Mouse (Mus musculus) forebrain, embryonic 16.5 days (tissue): ENCODE data around the gene Ngfr. TPM values are rescaled to one million over a fixed set of nuclear protein-coding genes. Genes with fewer than 3 reads are reported as not detected.

Experiments used
- ATAC-seq: fragments of 200-750 bp; cut with Nextera tagmentation; 2 replicates; pipeline ENCODE4 v1.8.0; 2017; ENCODE audit warnings: mild to moderate bottlenecking, moderate library complexity
- H3K27ac ChIP-seq: fragments of 300-500 bp; sonication (generic); 2 replicates; pipeline ENCODE4 v1.5.1; 2014; ENCODE audit warnings: low read length, control low read depth
- H3K27me3 ChIP-seq: fragments of 300-500 bp; sonication (generic); replicated peaks from 2 replicates; pipeline ENCODE4 v1.6.1; 2014; ENCODE audit warnings: low read length; ENCODE audit not compliant: control insufficient read depth, insufficient read depth
- H3K36me3 ChIP-seq: fragments of 300-500 bp; sonication (generic); 2 replicates; pipeline ENCODE4 v1.6.1; 2014; ENCODE audit not compliant: control insufficient read depth, insufficient read depth
- H3K4me1 ChIP-seq: fragments of 300-500 bp; sonication (generic); replicated peaks from 2 replicates; pipeline ENCODE4 v1.6.1; 2014; ENCODE audit warnings: low read length; ENCODE audit not compliant: control insufficient read depth, insufficient read depth
- H3K4me2 ChIP-seq: fragments of 300-500 bp; sonication (generic); 2 replicates; pipeline ENCODE4 v1.6.1; 2014; ENCODE audit warnings: mild to moderate bottlenecking, low read length, control low read depth
- H3K4me3 ChIP-seq: fragments of 300-500 bp; sonication (generic); replicated peaks from 2 replicates; pipeline ENCODE4 v1.5.1; 2014; ENCODE audit warnings: mild to moderate bottlenecking, low read length, control low read depth
- H3K9ac ChIP-seq: fragments of 300-500 bp; sonication (generic); replicated peaks from 2 replicates; pipeline ENCODE4 v1.6.1; 2014; ENCODE audit warnings: low read depth, low read length, control low read depth
- H3K9me3 ChIP-seq: fragments of 300-500 bp; sonication (generic); 2 replicates; pipeline ENCODE4 v1.6.1; 2016; ENCODE audit warnings: low read length; ENCODE audit not compliant: control insufficient read depth
- WGBS: fragments of 180-500 bp; shearing (Covaris S2); extraction: QIAGEN DNeasy Blood & Tissue Kit; methylation state at CpG from one replicate; pipeline ENCODE4 v1.1.7; 2014; 5-methylcytosine and 5-hydroxymethylcytosine counted together
- polyA plus RNA-seq: library from polyadenylated mRNA; unstranded; fragments of >200 nt; fragmentation: Nextera tagmentation; extraction: Ambion mirVana; gene quantifications from 2 replicates; pipeline ENCODE4 v1.2.1, GENCODE M21; 2015

The Ngfr gene
- polyA plus RNA-seq, 1 experiment from 2014 or later: 8.2 TPM

GRCm38 (mm10) chr11:95598214-95599062 lies 10.9 kb upstream of the Ngfr start:
- WGBS: 21% methylated on average over 14 of the region's 14 CpGs
- peak overlapping the region; percentile 40 for H3K4me2 ChIP-seq

GRCm38 (mm10) chr11:95597741-95598140 lies 10.2 kb upstream of the Ngfr start:
- no peaks in the 10 kb centered on the region; the same call in 1 of the 2 replicates for H3K27me3 ChIP-seq
- peak overlapping the region; percentile 40 for H3K4me2 ChIP-seq

More at GRCm38 (mm10) chr11:95598214-95599062, 10.9 kb upstream of the Ngfr start:
- peak overlapping the region; percentile 10; the same call in 1 of the 2 replicates for H3K4me3 ChIP-seq
- no peaks in the 10 kb centered on the region; the same call in 1 of the 2 replicates for H3K27me3 ChIP-seq
- 0 out of 2 replicates have a peak, but pooled peaks have one; percentile 15 for ATAC-seq
- H3K9me3 ChIP-seq: no peaks in the 10 kb centered on the region
- H3K36me3 ChIP-seq: no peaks in the 10 kb centered on the region
- H3K9ac ChIP-seq: 0 out of 2 replicates have a peak overlapping the region, but pooled peaks have one; percentile 16
- H3K27ac ChIP-seq: no peak overlapping the region
- peaks cover 28% of the 10 kb centered on the region for H3K4me1 ChIP-seq

GRCm38 (mm10) chr11:95596704-95597103 lies 9.2 kb upstream of the Ngfr start:
- Histone ChIP-seq H3K36me3 (no peaks in the 10 kb centered on the region), H3K4me2 (no peak overlapping the region), H3K27ac (no peak overlapping the region), H3K27me3 (no peaks in the 10 kb centered on the region; the same call in 1 of the 2 replicates), H3K9me3 (no peaks in the 10 kb centered on the region), H3K4me3 (no peak overlapping the region), H3K4me1 (peaks cover 28% of the 10 kb centered on the region), H3K9ac (no peak overlapping the region)
- WGBS: 36% methylated on average over 11 of the region's 11 CpGs
- ATAC-seq: no peak

More at GRCm38 (mm10) chr11:95597741-95598140, 10.2 kb upstream of the Ngfr start:
- H3K9ac ChIP-seq: 0 out of 2 replicates have a peak overlapping the region, but pooled peaks have one; percentile 16
- H3K27ac ChIP-seq: no peak overlapping the region
- no peaks in the 10 kb centered on the region for H3K9me3 ChIP-seq
- H3K36me3 ChIP-seq: no peaks in the 10 kb centered on the region
- WGBS: 13% methylated on average over 13 of the region's 13 CpGs
- ATAC-seq: 0 out of 2 replicates have a peak, but pooled peaks have one; percentile 36
- H3K4me3 ChIP-seq: peak overlapping the region; percentile 10; the same call in 1 of the 2 replicates
- peaks cover 28% of the 10 kb centered on the region for H3K4me1 ChIP-seq

- no peaks in the 10 kb centered on the region; the same call in 1 of the 2 replicates for H3K27me3 ChIP-seq
- WGBS: 38% methylated on average over 5 of the region's 5 CpGs
- peaks cover 28% of the 10 kb centered on the region for H3K4me1 ChIP-seq
- no peak overlapping the region for H3K9ac ChIP-seq
- no peak overlapping the region for H3K4me2 ChIP-seq
- H3K36me3 ChIP-seq: no peaks in the 10 kb centered on the region
- H3K4me3 ChIP-seq: no peak overlapping the region
- no peak overlapping the region for H3K27ac ChIP-seq
- ATAC-seq: no peak
- no peaks in the 10 kb centered on the region for H3K9me3 ChIP-seq
Measured at GRCm38 (mm10) chr11:95596150-95596515, 8.6 kb upstream of the Ngfr start.

GRCm38 (mm10) chr11:95595438-95596149 lies 8.1 kb upstream of the Ngfr start:
- H3K9ac ChIP-seq: no peak overlapping the region
- H3K9me3 ChIP-seq: no peaks in the 10 kb centered on the region
- no peaks in the 10 kb centered on the region; the same call in 1 of the 2 replicates for H3K27me3 ChIP-seq
- H3K4me2 ChIP-seq: no peak overlapping the region
- no peak for ATAC-seq
- WGBS: 20% methylated on average over 10 of the region's 10 CpGs
- no peaks in the 10 kb centered on the region for H3K36me3 ChIP-seq
- no peak overlapping the region for H3K4me3 ChIP-seq
- H3K27ac ChIP-seq: no peak overlapping the region
- peaks cover 28% of the 10 kb centered on the region for H3K4me1 ChIP-seq

GRCm38 (mm10) chr11:95594686-95595212 lies 7.2 kb upstream of the Ngfr start:
- no peak overlapping the region for H3K4me2 ChIP-seq
- H3K27me3 ChIP-seq: no peaks in the 10 kb centered on the region; the same call in 1 of the 2 replicates
- ATAC-seq: no peak
- no peaks in the 10 kb centered on the region for H3K36me3 ChIP-seq
- H3K4me1 ChIP-seq: peaks cover 28% of the 10 kb centered on the region
- no peaks in the 10 kb centered on the region for H3K9me3 ChIP-seq
- H3K27ac ChIP-seq: no peak overlapping the region
- WGBS: 23% methylated on average over 13 of the region's 13 CpGs
- no peak overlapping the region for H3K4me3 ChIP-seq
- no peak overlapping the region for H3K9ac ChIP-seq

- peaks cover 4% of the 10 kb centered on the region for H3K27me3 ChIP-seq
- 68% methylated on average over 5 of the region's 5 CpGs for WGBS
- H3K4me2 ChIP-seq: no peak overlapping the region
- peaks cover 26% of the 10 kb centered on the region for H3K4me1 ChIP-seq
- H3K9ac ChIP-seq: no peak overlapping the region
- H3K4me3 ChIP-seq: no peak overlapping the region
- H3K27ac ChIP-seq: no peak overlapping the region
- no peaks in the 10 kb centered on the region for H3K36me3 ChIP-seq
- no peak for ATAC-seq
- H3K9me3 ChIP-seq: no peaks in the 10 kb centered on the region
Measured at GRCm38 (mm10) chr11:95593501-95593900, 6.0 kb upstream of the Ngfr start.

- WGBS: 64% methylated on average over 1 of the region's 1 CpGs
- ATAC-seq: no peak
- Histone ChIP-seq H3K4me3 (no peak overlapping the region), H3K27me3 (peaks cover 7% of the 10 kb centered on the region), H3K9me3 (no peaks in the 10 kb centered on the region), H3K27ac (no peak overlapping the region), H3K4me2 (no peak overlapping the region), H3K4me1 (peaks cover 18% of the 10 kb centered on the region), H3K9ac (no peak overlapping the region), H3K36me3 (no peaks in the 10 kb centered on the region)
Measured at GRCm38 (mm10) chr11:95592691-95593090, 5.2 kb upstream of the Ngfr start.

- WGBS: 33% methylated on average over 5 of the region's 5 CpGs
- no peaks in the 10 kb centered on the region for H3K36me3 ChIP-seq
- H3K27ac ChIP-seq: no peak overlapping the region
- no peak overlapping the region for H3K4me3 ChIP-seq
- H3K4me1 ChIP-seq: peaks cover 29% of the 10 kb centered on the region
- no peaks in the 10 kb centered on the region for H3K9me3 ChIP-seq
- ATAC-seq: no peak
- no peak overlapping the region for H3K4me2 ChIP-seq
- no peak overlapping the region for H3K9ac ChIP-seq
- peaks cover 31% of the 10 kb centered on the region for H3K27me3 ChIP-seq
Measured at GRCm38 (mm10) chr11:95589195-95589594, 1.7 kb upstream of the Ngfr start.
